Mouse (Mus musculus) frontal cortex, postnatal 25 days (tissue): Measurements from ENCODE around the gene Pagr1b.

Experiments used
- DNase-seq, 2 experiments: peaks; one replicate each; pipeline ENCODE4 v3.0.0; 2022; ENCODE audit warnings: low spot score in 2 of 2

The Pagr1b gene

GRCm38 (mm10) chr7:127003620-127004019 lies 12.7 kb downstream of the Pagr1b start:
- DNase-seq = no peak

GRCm38 (mm10) chr7:126999568-126999967 lies 16.7 kb downstream of the Pagr1b start:
- no peak for DNase-seq

GRCm38 (mm10) chr7:126996449-126996848 lies 19.8 kb downstream of the Pagr1b start:
- DNase-seq = no peak

GRCm38 (mm10) chr7:126988816-126989215 lies 27.5 kb downstream of the Pagr1b start:
- DNase-seq = no peak

GRCm38 (mm10) chr7:126986319-126986718 lies 30.0 kb downstream of the Pagr1b start:
- DNase-seq = no peak

- no peak for DNase-seq
These were observed 31.4 kb downstream of the Pagr1b start for GRCm38 (mm10) chr7:126984667-126985444.

GRCm38 (mm10) chr7:126983113-126983512 lies 33.2 kb downstream of the Pagr1b start:
- no peak for DNase-seq

GRCm38 (mm10) chr7:126982054-126982453 lies 34.2 kb downstream of the Pagr1b start:
- DNase-seq = no peak

GRCm38 (mm10) chr7:126981601-126982000 lies 34.7 kb downstream of the Pagr1b start:
- no peak for DNase-seq

GRCm38 (mm10) chr7:126978841-126979240 lies 37.4 kb downstream of the Pagr1b start:
- no peak for DNase-seq

GRCm38 (mm10) chr7:126976878-126977459 lies 39.3 kb downstream of the Pagr1b start:
- DNase-seq = no peak

- DNase-seq = peak; percentile 96 to 98
These were observed 40.1 kb downstream of the Pagr1b start, which contains the start of gene Cdiptos for GRCm38 (mm10) chr7:126975950-126976866. Gene Cdiptos (minus strand): TSS chr7:126976098.

GRCm38 (mm10) chr7:126975893-126975949 lies 40.6 kb downstream of the Pagr1b start, which contains the start of gene Cdipt:
Gene Cdipt (plus strand): TSS chr7:126975914.
- no peak for DNase-seq

- DNase-seq = no peak
These were observed 40.8 kb downstream of the Pagr1b start for GRCm38 (mm10) chr7:126975493-126975892.

- DNase-seq = no peak
These were observed 48.9 kb downstream of the Pagr1b start for GRCm38 (mm10) chr7:126967361-126967760.

- no peak for DNase-seq
These were observed 50.7 kb downstream of the Pagr1b start for GRCm38 (mm10) chr7:126965568-126965967.

GRCm38 (mm10) chr7:126963548-126964286 lies 52.6 kb downstream of the Pagr1b start:
- no peak for DNase-seq

GRCm38 (mm10) chr7:126961965-126962364 lies 54.3 kb downstream of the Pagr1b start:
- DNase-seq = no peak

- DNase-seq = no peak
These were observed 55.2 kb downstream of the Pagr1b start for GRCm38 (mm10) chr7:126961095-126961494.

- DNase-seq = no peak
These were observed 56.5 kb downstream of the Pagr1b start for GRCm38 (mm10) chr7:126959780-126960179.

GRCm38 (mm10) chr7:126955125-126955524 lies 61.2 kb downstream of the Pagr1b start:
- DNase-seq = no peak

- no peak for DNase-seq
These were observed 63.6 kb downstream of the Pagr1b start for GRCm38 (mm10) chr7:126952646-126953045.
